Mouse (Mus musculus): ENCODE measurements around the gene Crispld2. TPM values are rescaled to one million over a fixed set of nuclear protein-coding genes. Genes with fewer than 3 reads are reported as not detected.
A peak's percentile ranks its signal among the peaks of the same experiment; 100 is the strongest.

Crispld2 gene
- polyA plus RNA-seq, 1 experiment from 2014 or later: 9.2 TPM

DNA sequence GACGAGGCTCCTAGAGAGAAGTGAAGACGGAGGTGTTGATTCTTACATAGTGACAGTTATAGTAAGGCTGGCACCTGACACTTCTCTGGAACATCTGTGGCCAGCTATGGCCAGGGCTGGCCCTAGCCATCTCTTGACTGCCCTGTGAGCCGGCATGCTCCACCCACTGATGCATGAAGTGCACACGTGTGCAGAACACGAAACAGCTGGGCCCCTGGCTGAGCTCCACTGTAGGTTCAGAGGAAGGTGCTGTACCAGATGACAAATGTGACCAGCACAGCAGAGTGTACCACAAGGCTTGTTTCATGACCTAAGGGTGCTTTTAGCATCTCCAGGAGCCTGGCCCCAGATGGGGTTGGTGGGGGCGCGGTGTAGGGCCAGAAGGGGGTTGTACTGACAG is 1.9 kb downstream of the Crispld2 start:
- H3K9me3 ChIP-seq (ENCODE audit: control insufficient read depth): no peaks in the 10 kb centered on the region
- no peaks in the 10 kb centered on the region for H3K36me3 ChIP-seq (ENCODE audit: control insufficient read depth, insufficient read depth)
- ATAC-seq: no peak
- H3K9ac ChIP-seq (ENCODE audit: low read depth, low read length): no peak overlapping the region
- 71% methylated on average over 7 of the region's 7 CpGs for WGBS
- peak overlapping the region; percentile 56 for H3K4me2 ChIP-seq (replicated peaks; ENCODE audit: low read depth)
- no peak overlapping the region for H3K4me3 ChIP-seq (ENCODE audit: low read depth, low read length)
- H3K27ac ChIP-seq (ENCODE audit: low read depth, low read length): no peak overlapping the region
- no peaks in the 10 kb centered on the region for H3K4me1 ChIP-seq (replicated peaks; ENCODE audit: control insufficient read depth, insufficient read depth, low read length)
- H3K27me3 ChIP-seq (replicated peaks; ENCODE audit: control insufficient read depth, insufficient read depth, low read length): peaks cover 16% of the 10 kb centered on the region; the same call in 1 of the 2 replicates
- no peak for TF ChIP-seq CTCF (IDR thresholded peaks at IDR 0.05; ENCODE audit: low read depth)

DNA sequence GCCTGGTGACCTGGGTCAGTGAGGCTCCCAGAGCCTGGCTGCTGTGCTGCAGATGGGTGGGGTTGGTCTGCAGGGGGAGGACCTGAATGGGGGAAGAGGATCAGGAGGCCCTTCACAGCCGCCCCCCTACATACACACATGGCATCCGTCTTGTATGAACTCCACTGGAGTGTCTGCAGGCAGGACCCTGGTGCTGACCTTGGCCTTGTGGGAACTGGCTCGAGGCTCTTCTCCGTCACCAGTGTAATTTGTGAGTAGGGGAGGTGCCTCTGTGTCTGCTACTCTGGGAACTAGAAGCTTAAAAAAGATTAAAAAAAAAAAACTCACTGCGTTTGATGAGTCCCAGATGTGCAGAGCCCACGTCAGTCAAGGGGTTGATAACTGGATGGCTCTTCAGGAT is 2.3 kb downstream of the Crispld2 start:
- Histone ChIP-seq H3K4me2 (replicated peaks; ENCODE audit: low read depth) (peak overlapping the region; percentile 56), H3K9me3 (ENCODE audit: control insufficient read depth) (no peaks in the 10 kb centered on the region), H3K27me3 (replicated peaks; ENCODE audit: control insufficient read depth, insufficient read depth, low read length) (peaks cover 16% of the 10 kb centered on the region; the same call in 1 of the 2 replicates), H3K9ac (ENCODE audit: low read depth, low read length) (no peak overlapping the region), H3K4me1 (replicated peaks; ENCODE audit: control insufficient read depth, insufficient read depth, low read length) (no peaks in the 10 kb centered on the region), H3K27ac (ENCODE audit: low read depth, low read length) (no peak overlapping the region), H3K36me3 (ENCODE audit: control insufficient read depth, insufficient read depth) (no peaks in the 10 kb centered on the region), H3K4me3 (ENCODE audit: low read depth, low read length) (no peak overlapping the region)
- no peak for ATAC-seq
- WGBS: 46% methylated on average over 6 of the region's 6 CpGs
- TF ChIP-seq CTCF (IDR thresholded peaks at IDR 0.05; ENCODE audit: low read depth): no peak

DNA sequence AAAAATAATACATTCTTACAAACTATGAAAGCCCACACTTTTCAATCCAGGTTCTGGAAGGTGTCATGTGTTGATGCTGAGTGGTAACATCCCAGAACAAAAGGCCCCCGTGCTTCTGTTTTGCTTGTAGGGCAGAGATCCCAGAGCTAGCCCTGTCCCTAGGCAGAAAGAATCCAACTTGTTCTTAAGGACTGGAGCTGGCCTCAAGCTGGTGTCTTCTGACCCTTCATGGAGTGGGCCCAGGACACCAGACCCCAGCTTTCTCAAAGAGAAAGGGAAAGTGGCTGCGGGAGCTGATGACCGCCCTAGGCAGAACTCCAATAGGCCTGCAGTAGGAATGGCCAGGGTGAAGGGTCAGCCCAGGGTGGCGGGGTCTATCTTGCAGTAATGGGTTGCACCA is 5.0 kb downstream of the Crispld2 start:
- Histone ChIP-seq H3K9me3 (ENCODE audit: control insufficient read depth) (no peaks in the 10 kb centered on the region), H3K27ac (ENCODE audit: low read depth, low read length) (no peak overlapping the region), H3K9ac (ENCODE audit: low read depth, low read length) (no peak overlapping the region), H3K36me3 (ENCODE audit: control insufficient read depth, insufficient read depth) (no peaks in the 10 kb centered on the region), H3K4me2 (replicated peaks; ENCODE audit: low read depth) (no peak overlapping the region), H3K4me3 (ENCODE audit: low read depth, low read length) (no peak overlapping the region), H3K4me1 (replicated peaks; ENCODE audit: control insufficient read depth, insufficient read depth, low read length) (no peaks in the 10 kb centered on the region), H3K27me3 (replicated peaks; ENCODE audit: control insufficient read depth, insufficient read depth, low read length) (peaks cover 7% of the 10 kb centered on the region; the same call in 1 of the 2 replicates)
- ATAC-seq: no peak
- WGBS: 88% methylated on average over 4 of the region's 4 CpGs
- no peak for TF ChIP-seq CTCF (IDR thresholded peaks at IDR 0.05; ENCODE audit: low read depth)

DNA sequence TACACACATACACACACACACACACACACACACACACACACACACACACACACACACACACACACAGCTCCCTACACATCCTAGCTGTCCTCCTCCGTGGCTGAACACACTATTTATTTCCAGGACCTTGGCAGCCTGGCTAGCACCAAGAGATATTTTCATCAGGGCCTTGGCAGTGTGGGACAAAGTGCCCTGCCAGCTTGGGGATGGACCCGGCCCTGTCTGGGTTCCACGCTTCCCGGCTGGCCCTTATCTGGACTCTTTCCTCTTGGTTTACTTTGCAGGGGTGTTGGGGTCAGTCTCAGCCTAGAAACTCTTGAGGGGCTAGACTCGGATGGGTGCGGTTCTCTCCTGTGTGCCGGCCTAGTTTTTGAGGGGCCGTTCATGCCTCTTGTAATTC is 8.2 kb downstream of the Crispld2 start:
- H3K36me3 ChIP-seq (ENCODE audit: control insufficient read depth, insufficient read depth): no peaks in the 10 kb centered on the region
- H3K4me2 ChIP-seq (replicated peaks; ENCODE audit: low read depth): no peak overlapping the region
- 30% methylated on average over 8 of the region's 8 CpGs for WGBS
- H3K9me3 ChIP-seq (ENCODE audit: control insufficient read depth): no peaks in the 10 kb centered on the region
- H3K9ac ChIP-seq (ENCODE audit: low read depth, low read length): no peak overlapping the region
- ATAC-seq: no peak
- no peak overlapping the region for H3K27ac ChIP-seq (ENCODE audit: low read depth, low read length)
- no peak overlapping the region for H3K4me3 ChIP-seq (ENCODE audit: low read depth, low read length)
- H3K4me1 ChIP-seq (replicated peaks; ENCODE audit: control insufficient read depth, insufficient read depth, low read length): no peaks in the 10 kb centered on the region
- H3K27me3 ChIP-seq (replicated peaks; ENCODE audit: control insufficient read depth, insufficient read depth, low read length): no peaks in the 10 kb centered on the region
- no peak for TF ChIP-seq CTCF (IDR thresholded peaks at IDR 0.05; ENCODE audit: low read depth)

DNA sequence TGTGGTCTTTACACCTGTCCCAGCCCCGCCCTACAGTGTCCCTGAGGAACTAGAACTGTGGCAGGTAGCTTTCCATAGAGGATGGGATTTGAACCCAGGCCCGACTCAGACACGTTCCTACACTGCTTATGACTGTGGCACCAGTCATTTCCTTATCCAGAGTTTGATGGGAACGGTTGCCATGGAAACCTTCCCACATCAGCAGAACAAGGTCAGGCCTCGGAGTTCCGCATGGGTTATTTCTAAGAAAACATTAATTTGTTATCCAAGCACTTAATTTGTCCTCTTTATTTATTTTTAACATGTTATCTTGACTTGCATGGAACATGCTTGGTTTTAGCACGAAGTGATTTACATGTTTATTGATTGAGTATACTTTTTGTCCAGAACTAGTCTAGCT is 9.5 kb downstream of the Crispld2 start:
- TF ChIP-seq CTCF (IDR thresholded peaks at IDR 0.05; ENCODE audit: low read depth): no peak
- no peak for ATAC-seq
- 65% methylated on average over 7 of the region's 7 CpGs for WGBS
- no peak overlapping the region for H3K4me3 ChIP-seq (ENCODE audit: low read depth, low read length)
- H3K9ac ChIP-seq (ENCODE audit: low read depth, low read length): no peak overlapping the region
- no peak overlapping the region for H3K4me2 ChIP-seq (replicated peaks; ENCODE audit: low read depth)
- no peaks in the 10 kb centered on the region for H3K27me3 ChIP-seq (replicated peaks; ENCODE audit: control insufficient read depth, insufficient read depth, low read length)
- no peaks in the 10 kb centered on the region for H3K4me1 ChIP-seq (replicated peaks; ENCODE audit: control insufficient read depth, insufficient read depth, low read length)
- no peaks in the 10 kb centered on the region for H3K9me3 ChIP-seq (ENCODE audit: control insufficient read depth)
- no peak overlapping the region for H3K27ac ChIP-seq (ENCODE audit: low read depth, low read length)
- no peaks in the 10 kb centered on the region for H3K36me3 ChIP-seq (ENCODE audit: control insufficient read depth, insufficient read depth)

DNA sequence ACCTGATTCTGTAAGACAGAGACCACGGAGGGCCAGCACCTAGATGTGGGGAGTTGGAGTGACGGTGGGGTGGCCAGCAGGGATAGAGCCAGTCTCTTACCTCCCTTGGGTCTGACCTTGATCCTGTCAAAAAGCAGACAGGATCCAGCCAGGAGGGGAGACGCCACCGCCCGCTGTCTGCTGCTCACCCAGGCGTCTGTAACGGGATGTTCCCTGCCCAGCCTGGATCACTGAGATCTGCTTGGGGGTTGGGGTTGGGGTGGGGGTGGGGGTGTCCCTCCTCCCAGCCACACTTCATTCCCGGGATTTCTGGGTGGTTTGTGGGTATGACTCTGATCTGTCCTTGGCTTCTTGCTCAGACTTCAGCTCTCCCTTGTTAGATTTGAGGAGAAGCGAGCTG is 10.1 kb downstream of the Crispld2 start:
- H3K4me1 ChIP-seq (replicated peaks; ENCODE audit: control insufficient read depth, insufficient read depth, low read length): no peaks in the 10 kb centered on the region
- no peak for ATAC-seq
- no peak overlapping the region for H3K4me3 ChIP-seq (ENCODE audit: low read depth, low read length)
- no peak overlapping the region for H3K4me2 ChIP-seq (replicated peaks; ENCODE audit: low read depth)
- H3K27me3 ChIP-seq (replicated peaks; ENCODE audit: control insufficient read depth, insufficient read depth, low read length): no peaks in the 10 kb centered on the region
- H3K9me3 ChIP-seq (ENCODE audit: control insufficient read depth): no peaks in the 10 kb centered on the region
- H3K9ac ChIP-seq (ENCODE audit: low read depth, low read length): no peak overlapping the region
- H3K36me3 ChIP-seq (ENCODE audit: control insufficient read depth, insufficient read depth): no peaks in the 10 kb centered on the region
- no peak overlapping the region; the same call in 1 of the 2 replicates for H3K27ac ChIP-seq (ENCODE audit: low read depth, low read length)
- WGBS: 59% methylated on average over 9 of the region's 9 CpGs
- no peak for TF ChIP-seq CTCF (IDR thresholded peaks at IDR 0.05; ENCODE audit: low read depth)

DNA sequence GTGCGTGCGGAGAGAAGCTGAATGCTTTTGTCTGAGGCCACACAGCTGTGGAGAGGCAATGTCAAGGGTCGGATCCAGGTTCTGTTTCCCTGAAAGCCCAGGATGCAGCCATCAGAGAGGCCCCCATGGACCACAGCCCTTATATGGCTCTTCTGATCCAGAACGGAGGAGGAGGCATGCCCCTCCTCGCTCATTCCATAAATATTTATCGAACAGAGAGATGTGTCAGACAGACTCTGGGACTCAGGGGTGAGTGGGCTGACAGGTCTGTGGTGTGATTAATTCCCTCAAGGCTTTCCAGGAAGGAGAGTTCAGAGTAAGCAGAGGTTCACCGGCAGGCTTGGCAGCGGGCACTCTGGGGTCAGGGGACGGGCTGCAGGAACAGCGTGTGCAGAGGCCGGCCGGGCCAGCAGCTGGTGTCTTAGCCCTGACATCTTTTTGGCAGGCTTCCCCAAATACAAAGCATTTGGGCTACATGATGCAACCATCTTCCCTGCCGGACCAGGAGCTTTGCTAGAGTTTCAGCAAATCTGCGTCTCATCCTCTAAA is 12.0 kb downstream of the Crispld2 start:
- Histone ChIP-seq H3K9ac (ENCODE audit: low read depth, low read length) (no peak overlapping the region), H3K4me3 (ENCODE audit: low read depth, low read length) (no peak overlapping the region), H3K4me1 (replicated peaks; ENCODE audit: control insufficient read depth, insufficient read depth, low read length) (no peaks in the 10 kb centered on the region), H3K4me2 (replicated peaks; ENCODE audit: low read depth) (no peak overlapping the region), H3K27me3 (replicated peaks; ENCODE audit: control insufficient read depth, insufficient read depth, low read length) (no peaks in the 10 kb centered on the region), H3K27ac (ENCODE audit: low read depth, low read length) (0 out of 2 replicates have a peak overlapping the region, but pooled peaks have one; percentile 28), H3K9me3 (ENCODE audit: control insufficient read depth) (no peaks in the 10 kb centered on the region), H3K36me3 (ENCODE audit: control insufficient read depth, insufficient read depth) (no peaks in the 10 kb centered on the region)
- 25% methylated on average over 14 of the region's 14 CpGs for WGBS
- peak; percentile 44 for ATAC-seq
- no peak for TF ChIP-seq CTCF (IDR thresholded peaks at IDR 0.05; ENCODE audit: low read depth)
